Mouse (Mus musculus) right cerebral cortex, postnatal 36 days (tissue): ENCODE results near the gene Pax3.

Experiments
- DNase-seq, 2 experiments: peaks; one replicate each; pipeline ENCODE4 v3.0.0; 2022; ENCODE audit warnings: low spot score in 2 of 2, mixed read lengths in 1 of 2

Gene Pax3

GRCm38 (mm10) chr1:78198319-78198940 lies 1.5 kb upstream of the Pax3 start:
- DNase-seq = no peak

GRCm38 (mm10) chr1:78197351-78198234 lies 659 bp upstream of the Pax3 start:
- DNase-seq = no peak

DNA sequence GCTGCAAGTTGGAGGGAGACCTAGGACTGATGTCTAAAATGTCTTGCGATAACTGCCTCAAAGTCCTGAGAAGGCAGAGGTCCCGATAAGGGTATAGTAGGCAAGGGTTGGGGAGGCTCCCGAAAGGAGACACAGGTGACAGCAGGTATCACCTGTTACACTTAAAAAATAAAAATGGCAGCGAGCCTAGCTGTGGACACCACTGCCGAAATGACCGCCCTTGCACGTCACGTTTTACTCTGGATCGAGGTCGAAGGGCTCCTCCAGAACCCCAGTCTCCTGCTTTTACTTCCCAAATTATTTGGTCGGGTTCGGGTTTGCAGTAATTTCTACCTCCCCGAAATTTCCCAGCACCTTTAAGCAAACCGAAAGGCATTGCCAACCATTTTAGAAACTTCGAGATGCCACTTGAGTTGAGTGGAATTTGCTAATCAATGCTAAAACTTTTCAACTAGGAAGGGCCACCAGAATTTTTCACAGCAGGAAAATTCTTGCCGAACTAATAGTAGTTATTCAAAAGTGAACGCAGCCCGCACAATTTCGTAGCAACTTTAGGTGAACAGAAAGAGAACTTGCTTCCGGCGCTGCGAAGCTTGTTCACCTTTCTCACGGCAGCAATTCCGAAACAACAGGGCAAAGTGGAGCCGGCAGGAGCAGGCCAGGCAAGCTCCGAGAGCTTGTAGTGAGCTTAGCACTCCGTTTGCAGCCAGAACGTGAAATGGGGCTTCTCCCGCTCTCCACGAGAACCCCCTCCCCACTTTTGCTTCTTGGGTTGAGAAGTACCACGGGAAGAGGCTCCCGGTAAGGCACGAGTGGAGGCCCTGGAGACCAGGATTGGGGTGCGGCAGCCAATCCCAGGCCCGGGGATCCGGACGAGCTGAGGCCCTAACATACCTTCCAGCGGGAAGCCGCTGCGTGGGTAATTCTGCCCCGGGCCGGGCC lies 892 bp downstream of the Pax3 start:
- DNase-seq = no peak

DNA sequence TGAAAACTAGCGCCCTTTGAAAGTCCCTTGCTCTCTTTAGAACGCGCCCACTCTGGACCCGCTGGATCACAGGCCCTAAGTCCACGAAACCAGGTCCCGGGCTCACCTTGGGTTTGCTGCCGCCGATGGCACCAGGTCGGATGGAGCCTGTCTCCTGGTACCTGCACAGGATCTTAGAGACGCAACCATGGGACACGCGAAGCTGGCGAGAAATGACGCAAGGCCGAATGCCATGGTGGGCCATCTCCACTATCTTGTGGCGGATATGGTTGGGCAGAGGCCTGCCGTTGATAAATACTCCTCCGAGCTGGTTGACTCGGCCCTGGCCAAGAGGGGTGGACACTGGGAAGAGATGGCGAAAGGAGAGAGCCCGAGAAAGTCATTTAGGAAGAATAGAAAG lies 1.8 kb downstream of the Pax3 start:
- no peak for DNase-seq

GRCm38 (mm10) chr1:78194381-78195047 lies 2.4 kb downstream of the Pax3 start:
- DNase-seq = no peak

DNA sequence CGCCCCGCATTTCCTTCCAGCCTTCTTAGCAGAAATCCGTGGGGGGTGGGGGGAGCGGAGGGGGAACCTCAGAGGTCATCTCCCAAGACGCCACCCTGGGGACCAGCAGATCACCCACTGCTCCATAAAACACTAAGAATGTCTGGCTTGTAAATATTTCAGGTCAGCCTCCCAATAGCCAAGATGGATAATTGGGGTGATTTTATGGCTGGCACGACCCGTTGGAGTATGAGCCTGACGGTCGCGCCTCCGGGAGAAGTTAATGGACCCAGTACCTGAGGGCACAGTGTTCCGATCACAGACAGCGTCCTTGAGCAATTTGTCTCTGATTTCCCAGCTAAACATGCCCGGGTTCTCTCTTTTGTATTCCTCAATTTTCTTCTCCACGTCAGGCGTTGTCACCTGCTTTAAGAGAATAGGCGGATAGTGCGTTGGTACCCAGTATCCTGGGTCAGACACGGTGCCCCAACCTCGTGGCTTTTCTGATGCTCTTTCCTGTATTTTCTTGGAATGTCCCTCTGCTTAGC lies 3.4 kb downstream of the Pax3 start:
- DNase-seq = no peak

- no peak for DNase-seq
These were observed 4.0 kb downstream of the Pax3 start for GRCm38 (mm10) chr1:78192746-78193464.

DNA sequence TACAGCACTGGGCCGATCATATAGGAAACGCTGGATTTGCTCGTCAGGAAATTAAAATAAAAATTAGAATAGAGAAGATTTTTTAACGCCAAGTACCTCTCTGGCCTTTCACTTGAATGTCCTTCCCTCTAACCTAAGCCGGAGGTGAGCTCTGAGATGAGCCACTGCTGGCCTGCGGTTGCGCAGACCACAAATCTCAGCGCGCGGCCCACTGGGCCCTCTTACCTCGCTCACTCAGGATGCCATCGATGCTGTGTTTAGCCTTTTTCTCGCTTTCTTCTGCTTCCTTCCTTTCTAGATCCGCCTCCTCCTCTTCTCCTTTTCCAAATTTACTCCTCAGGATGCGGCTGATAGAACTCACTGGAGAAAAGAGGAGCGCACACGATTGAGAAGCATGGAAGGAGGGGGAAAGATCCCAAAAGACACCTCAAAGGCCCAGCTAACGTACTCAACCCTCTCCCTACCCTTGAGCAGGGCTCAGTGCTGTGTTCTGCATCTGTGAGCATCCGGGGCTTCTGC lies 4.7 kb downstream of the Pax3 start:
- no peak for DNase-seq

- no peak for DNase-seq
These were observed 5.2 kb downstream of the Pax3 start for GRCm38 (mm10) chr1:78191761-78192160.

GRCm38 (mm10) chr1:78191331-78191730 lies 5.6 kb downstream of the Pax3 start:
- DNase-seq = no peak

GRCm38 (mm10) chr1:78190386-78191111 lies 6.4 kb downstream of the Pax3 start:
- DNase-seq = no peak

DNA sequence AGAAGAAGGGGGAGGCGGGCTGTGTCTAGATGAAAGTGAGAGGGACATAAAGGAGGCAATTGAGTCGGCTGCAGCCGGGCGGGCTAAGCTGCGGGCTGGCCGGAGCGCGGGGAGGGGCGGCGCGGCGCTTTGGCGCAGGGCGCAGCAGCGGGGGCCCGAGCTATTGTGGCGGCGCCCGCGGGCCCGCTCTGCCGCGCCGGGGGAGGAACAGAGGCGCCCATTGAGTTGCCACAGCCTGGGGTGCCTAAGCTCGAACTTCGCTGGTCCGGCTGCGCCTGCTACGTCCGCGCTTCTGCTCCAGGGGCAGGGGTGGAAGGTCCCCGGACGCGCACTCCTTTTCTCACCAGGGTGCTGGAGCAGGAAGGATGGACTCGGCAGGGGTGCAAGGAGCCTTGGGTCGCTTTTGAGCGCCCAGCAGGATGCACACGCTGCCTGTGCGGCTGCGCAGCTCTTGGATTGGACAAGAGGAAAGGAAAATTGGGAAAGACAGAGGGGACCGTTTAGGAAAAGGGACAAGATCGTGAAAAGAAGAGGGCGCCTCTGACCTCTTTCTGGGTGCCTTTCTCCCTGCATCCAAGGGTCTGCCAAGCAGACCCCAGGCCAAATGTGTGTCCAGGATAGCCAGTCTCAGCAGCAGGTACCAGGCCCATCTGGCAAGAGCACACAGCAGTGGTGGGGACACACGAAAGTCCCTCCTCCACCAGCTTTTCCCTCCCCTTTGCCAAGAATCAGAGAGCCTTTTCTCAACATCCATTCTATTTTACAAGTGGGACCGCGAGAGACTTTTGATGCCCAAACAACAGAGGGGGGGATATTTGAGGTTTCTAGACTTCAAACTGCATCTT lies 7.2 kb downstream of the Pax3 start:
- DNase-seq = no peak

GRCm38 (mm10) chr1:78189016-78189415 lies 7.9 kb downstream of the Pax3 start:
- no peak for DNase-seq

GRCm38 (mm10) chr1:78188299-78188698 lies 8.6 kb downstream of the Pax3 start:
- DNase-seq = no peak

DNA sequence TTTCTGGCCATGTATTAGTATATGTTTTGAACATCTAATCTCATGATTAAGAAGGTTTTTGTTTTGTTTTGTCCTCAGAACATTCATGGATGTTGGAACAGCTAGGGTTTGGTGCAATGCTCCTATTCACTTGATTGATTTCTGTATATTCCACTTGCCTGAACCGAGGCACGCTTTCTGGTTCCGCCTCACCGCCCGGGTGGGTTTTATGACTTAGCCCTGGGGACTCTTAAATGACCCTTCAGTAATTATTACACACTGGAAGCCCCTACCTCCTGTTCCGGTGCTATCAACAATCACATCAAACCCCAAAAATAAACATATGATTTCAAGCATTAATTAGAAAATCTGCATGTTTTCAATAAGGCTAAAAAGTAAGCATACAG lies 9.2 kb downstream of the Pax3 start:
- DNase-seq = no peak

DNA sequence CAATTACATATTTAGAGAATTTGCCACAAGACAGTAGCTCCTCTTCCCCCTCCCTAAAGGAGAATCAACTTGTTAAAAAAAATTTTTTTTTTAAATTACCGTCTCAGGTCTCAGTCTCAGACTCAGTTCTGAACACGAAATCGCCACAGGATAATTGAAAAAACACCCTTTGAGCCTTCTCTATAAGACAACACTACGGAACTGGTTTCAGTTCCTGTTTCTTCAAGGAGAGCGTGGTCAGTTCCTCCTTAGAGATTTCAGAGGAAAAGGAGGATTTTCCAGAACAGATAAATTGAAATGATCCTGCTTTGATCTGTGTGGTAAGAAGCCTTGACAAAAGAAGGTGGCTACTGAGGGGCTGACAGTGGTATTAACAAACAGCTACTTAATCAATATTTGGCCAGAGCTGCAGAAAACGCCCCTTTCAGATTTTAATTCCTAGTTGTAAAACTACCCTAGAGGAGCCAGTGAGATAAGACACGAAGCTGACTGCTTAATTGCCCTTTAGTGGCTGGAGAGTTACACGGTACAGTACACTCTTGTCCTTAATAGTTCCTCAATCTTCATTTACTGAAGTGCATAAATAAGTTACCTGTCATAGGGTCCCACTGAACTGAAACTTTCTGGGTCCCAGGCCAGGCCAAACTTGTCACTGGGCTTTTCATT lies 9.7 kb downstream of the Pax3 start:
- no peak for DNase-seq

DNA sequence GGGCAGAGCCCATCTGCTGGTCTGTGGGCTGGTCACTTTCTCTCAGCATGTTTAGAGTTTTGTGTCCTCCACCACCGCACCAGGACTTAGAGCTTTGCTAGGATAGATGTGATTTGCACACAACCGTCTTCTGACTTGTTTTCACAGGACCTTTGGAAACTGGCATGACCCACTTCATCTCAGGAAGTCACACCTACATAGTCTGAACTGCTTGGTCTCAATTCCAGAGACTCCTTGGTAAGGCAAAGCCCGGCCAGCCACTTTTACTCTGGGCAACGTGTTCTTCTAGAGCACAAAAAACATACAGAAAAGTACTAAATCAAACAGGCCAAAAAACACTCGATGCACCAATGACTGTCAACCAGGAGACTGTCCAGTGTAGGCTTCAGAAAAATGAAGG lies 14.0 kb downstream of the Pax3 start:
- DNase-seq = no peak

- DNase-seq = no peak
These were observed 15.1 kb downstream of the Pax3 start for GRCm38 (mm10) chr1:78181882-78182281.
